Mouse (Mus musculus) testis, adult 2 months (tissue): ENCODE measurements at regions not wholly inside any gene's neighbourhood (a gene's known extent, or its start where the extent isn't known, plus 50 kb on each side); places are given as distances from the start of the nearest gene placed in this dataset.

Experiments used
- H3K27ac ChIP-seq: fragments of 200-500 bp; 2 replicates; pipeline ENCODE4 v1.5.1; 2012; ENCODE audit warnings: low read depth, low read length; ENCODE audit not compliant: control insufficient read depth, insufficient read depth
- H3K27me3 ChIP-seq: fragments of 200-500 bp; 2 replicates; pipeline ENCODE4 v1.6.1; 2012; ENCODE audit warnings: mild to moderate bottlenecking, low read length, moderate library complexity; ENCODE audit not compliant: control insufficient read depth, insufficient read depth
- H3K36me3 ChIP-seq: fragments of 200-500 bp; 2 replicates; pipeline ENCODE4 v1.6.1; 2012; ENCODE audit warnings: mild to moderate bottlenecking, low read length; ENCODE audit not compliant: control insufficient read depth, insufficient read depth
- H3K4me1 ChIP-seq: fragments of 200-500 bp; 2 replicates; pipeline ENCODE4 v1.6.1; 2012; ENCODE audit warnings: low read length; ENCODE audit not compliant: control insufficient read depth, insufficient read depth
- H3K4me3 ChIP-seq: fragments of 200-500 bp; 2 replicates; pipeline ENCODE4 v1.5.1; 2012; ENCODE audit warnings: low read depth, mild to moderate bottlenecking, low read length, moderate library complexity, mixed read lengths; ENCODE audit not compliant: control insufficient read depth
- CTCF ChIP-seq: fragments of 200-500 bp; IDR thresholded peaks from 2 replicates; pipeline ENCODE4 v1.5.1; 2012; ENCODE audit warnings: low read depth, mild to moderate bottlenecking, inconsistent platforms, low read length, moderate library complexity; ENCODE audit not compliant: control insufficient read depth, insufficient read depth, insufficient replicate concordance
- POLR2A ChIP-seq: fragments of 200-500 bp; IDR thresholded peaks from 2 replicates; pipeline ENCODE4 v1.6.1; 2012; ENCODE audit warnings: low read depth, mild to moderate bottlenecking, inconsistent platforms, low read length, moderate library complexity; ENCODE audit not compliant: control insufficient read depth

DNA sequence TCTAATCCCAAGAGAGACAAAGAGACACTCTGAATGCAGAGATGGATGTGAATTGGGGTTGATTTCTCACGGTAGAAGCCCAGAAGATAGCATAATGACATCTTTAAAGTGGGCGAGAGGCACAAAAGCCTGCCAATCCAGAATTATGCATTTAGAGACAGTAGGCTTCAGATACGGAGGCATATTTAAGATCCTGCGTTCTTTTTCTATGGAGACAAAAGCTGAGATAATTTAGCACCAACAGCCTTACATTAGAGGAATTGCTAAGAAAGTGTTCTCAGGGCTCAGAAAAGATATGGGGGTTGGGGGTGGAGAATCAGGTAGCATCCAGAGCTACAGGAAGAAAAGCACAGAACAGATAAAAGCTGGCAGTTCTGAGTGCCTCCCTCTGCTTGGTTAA, 422.4 kb upstream of the Kcnab2 start:
- TF ChIP-seq CTCF (no peak), POLR2A (no peak)
- Histone ChIP-seq H3K4me3 (no peak overlapping the region), H3K4me1 (no peaks in the 10 kb centered on the region), H3K27ac (no peak overlapping the region), H3K36me3 (no peaks in the 10 kb centered on the region), H3K27me3 (no peaks in the 10 kb centered on the region)

DNA sequence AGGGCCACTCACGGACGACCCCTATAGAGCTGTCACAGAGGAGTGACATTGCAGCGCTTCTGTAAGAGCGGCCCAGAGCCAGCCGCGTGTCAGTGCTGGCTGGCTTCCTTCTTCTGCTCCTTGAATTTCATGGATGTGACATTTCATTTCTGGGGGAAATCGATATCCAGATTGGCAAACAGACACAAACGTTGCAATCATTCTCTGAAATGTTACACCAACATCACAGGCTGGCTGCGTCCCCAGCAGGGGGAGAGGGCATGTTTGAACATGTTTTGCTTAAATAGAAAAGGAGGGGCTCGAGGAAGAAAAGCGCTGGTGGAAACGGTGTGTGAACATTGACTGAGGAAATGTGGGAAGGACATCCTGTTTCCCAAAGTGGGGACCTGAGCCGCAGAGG, 417.4 kb upstream of the Kcnab2 start:
- Histone ChIP-seq H3K36me3 (no peaks in the 10 kb centered on the region), H3K27me3 (no peaks in the 10 kb centered on the region), H3K4me3 (no peak overlapping the region), H3K4me1 (no peaks in the 10 kb centered on the region), H3K27ac (no peak overlapping the region)
- TF ChIP-seq CTCF (no peak), POLR2A (no peak)

DNA sequence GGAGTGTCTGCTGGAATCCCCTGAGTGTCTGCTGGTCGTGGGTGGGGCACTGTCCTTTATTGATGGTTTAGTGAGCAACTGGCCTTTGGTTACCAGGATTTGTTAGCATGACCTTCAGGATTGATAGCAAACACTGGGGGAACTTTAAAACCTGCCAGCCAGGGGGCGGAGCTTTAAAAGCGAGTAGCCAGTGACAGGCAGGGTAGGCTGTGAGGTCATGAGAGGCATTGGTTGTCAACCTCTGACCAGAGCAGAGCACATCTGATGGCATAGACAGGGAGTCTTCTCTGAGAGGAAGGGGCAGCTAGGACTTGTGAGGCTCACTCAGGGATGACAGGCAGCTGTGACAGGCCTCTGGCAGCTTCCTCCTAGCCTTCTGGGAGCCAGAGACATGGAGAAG, 415.3 kb upstream of the Kcnab2 start:
- Histone ChIP-seq H3K27ac (no peak overlapping the region), H3K4me3 (no peak overlapping the region), H3K4me1 (no peaks in the 10 kb centered on the region), H3K27me3 (no peaks in the 10 kb centered on the region), H3K36me3 (no peaks in the 10 kb centered on the region)
- TF ChIP-seq CTCF (no peak), POLR2A (no peak)

DNA sequence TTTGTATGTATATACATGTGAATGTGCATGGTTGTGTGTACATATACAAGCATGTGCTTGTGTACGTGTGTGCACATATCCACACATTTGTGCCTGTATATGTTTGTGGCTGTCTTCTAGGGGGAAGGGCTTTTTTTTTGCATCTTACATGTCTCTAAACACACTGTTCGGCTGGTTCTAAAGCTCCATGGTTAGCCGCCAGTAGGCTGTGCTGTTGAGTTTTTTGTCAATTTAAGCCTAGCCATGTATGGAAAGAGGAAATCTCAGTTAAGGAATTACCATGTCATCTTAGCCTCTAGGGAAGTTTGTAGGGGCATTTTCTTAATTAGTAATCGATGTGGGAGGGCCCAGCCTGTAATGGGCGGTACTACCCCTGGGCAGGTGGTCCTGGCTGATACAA, 411.5 kb upstream of the Kcnab2 start:
- no peak overlapping the region for H3K4me3 ChIP-seq
- no peak for TF ChIP-seq POLR2A
- no peak for TF ChIP-seq CTCF
- H3K36me3 ChIP-seq: no peaks in the 10 kb centered on the region
- no peaks in the 10 kb centered on the region for H3K27me3 ChIP-seq
- H3K27ac ChIP-seq: no peak overlapping the region
- H3K4me1 ChIP-seq: peaks cover 4% of the 10 kb centered on the region

DNA sequence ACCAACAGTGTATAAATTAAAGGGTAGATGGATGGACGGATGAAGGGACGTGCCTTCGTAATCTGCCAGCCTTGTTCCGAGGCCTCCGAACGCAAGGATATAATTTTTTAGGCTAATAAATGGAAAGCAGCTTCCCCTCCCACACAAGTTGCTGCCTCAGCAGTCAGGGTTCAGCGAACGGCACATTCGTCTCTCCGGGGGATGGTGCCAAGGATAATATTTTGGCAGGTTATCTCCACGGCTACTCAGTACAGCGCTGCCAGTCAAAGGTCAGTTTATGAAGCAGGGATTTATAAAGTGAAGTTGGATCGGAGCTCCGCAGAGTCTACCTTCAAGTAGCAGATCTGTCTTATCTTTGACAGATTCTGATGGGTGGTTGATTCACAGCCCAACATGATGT, 410.6 kb upstream of the Kcnab2 start:
- Histone ChIP-seq H3K4me3 (no peak overlapping the region), H3K27me3 (no peaks in the 10 kb centered on the region), H3K4me1 (peaks cover 4% of the 10 kb centered on the region), H3K36me3 (no peaks in the 10 kb centered on the region), H3K27ac (no peak overlapping the region)
- TF ChIP-seq POLR2A: no peak
- no peak for TF ChIP-seq CTCF

DNA sequence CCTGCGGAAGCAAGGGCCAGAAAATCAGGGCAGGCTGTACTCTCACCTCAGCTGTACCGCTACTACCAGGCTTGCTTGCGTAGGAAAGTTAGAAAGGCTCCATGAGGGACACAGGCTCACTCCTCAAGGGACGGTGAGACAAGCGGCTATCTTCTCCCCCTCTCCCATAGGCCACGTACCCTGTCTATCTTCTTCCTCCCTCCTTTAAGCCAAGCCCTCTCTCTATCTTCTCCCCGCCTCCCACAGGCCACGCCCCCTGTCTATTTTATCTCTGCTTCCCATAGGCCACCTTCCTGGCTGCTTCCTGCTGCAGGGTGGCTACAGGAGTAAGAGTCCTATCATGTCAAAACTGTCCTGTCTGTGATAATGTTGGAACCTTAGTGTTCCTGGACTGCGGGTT, 409.1 kb upstream of the Kcnab2 start:
- H3K4me3 ChIP-seq: peak overlapping the region; percentile 41; the same call in 1 of the 2 replicates
- TF ChIP-seq POLR2A (no peak), CTCF (no peak)
- H3K36me3 ChIP-seq: no peaks in the 10 kb centered on the region
- H3K27ac ChIP-seq: no peak overlapping the region
- peaks cover 4% of the 10 kb centered on the region for H3K4me1 ChIP-seq
- H3K27me3 ChIP-seq: no peaks in the 10 kb centered on the region

DNA sequence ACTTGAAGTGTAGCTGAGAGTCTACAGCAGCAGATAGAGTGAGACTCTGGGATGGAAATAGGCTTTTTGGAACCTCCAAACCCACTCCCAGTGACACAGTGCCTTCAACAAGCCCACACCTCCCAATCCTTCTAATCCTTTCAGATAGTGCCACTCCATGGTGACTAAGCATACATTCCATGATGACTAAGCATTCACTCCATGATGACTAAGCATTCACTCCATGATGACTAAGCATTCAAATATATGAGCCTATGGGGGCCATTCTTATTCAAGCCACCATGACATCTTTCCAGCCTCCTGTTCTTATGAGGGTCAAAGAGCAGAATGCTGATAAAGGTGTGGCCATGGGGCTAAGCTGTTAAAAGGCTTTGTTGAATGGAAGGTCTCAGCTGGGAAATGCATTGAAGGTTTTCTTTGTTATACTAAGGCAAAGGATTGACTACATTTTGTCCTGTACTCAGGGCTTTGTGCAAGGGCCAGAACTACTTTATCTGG, 403.8 kb upstream of the Kcnab2 start:
- H3K4me1 ChIP-seq: peaks cover 2% of the 10 kb centered on the region; the same call in 1 of the 2 replicates
- no peaks in the 10 kb centered on the region for H3K27me3 ChIP-seq
- H3K36me3 ChIP-seq: no peaks in the 10 kb centered on the region
- TF ChIP-seq POLR2A (no peak), CTCF (no peak)
- no peak overlapping the region for H3K4me3 ChIP-seq
- no peak overlapping the region for H3K27ac ChIP-seq

DNA sequence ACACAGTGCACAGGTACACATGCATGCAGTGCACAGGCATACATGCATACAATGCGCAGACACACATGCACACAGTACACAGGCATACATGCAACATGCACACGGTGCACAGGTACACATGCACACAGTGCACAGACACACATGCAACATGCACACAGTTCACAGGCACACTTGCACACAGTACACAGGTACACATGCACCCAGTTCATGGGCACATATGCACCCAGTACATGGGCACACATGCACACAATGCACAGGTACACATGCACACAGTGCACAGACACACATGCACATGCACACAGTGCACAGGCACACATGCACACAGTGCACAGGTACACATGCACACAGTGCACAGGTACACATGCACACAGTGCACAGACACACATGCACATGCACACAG, 402.7 kb upstream of the Kcnab2 start:
- no peaks in the 10 kb centered on the region for H3K27me3 ChIP-seq
- no peak overlapping the region for H3K4me3 ChIP-seq
- H3K36me3 ChIP-seq: no peaks in the 10 kb centered on the region
- H3K4me1 ChIP-seq: no peaks in the 10 kb centered on the region
- H3K27ac ChIP-seq: no peak overlapping the region
- TF ChIP-seq POLR2A (no peak), CTCF (no peak)
